Mouse (Mus musculus) T-helper 17 cell (primary cell): ENCODE data around the gene Trim3.

Source experiments
- in situ Hi-C, 2 experiments: fragments of 300-600 bp; cut with MboI, MseI; formaldehyde crosslinking; loops; 1 replicate in 1 of 2; 2 replicates in 1 of 2; pipeline ENCODE4 v1.15.1; 2025; ENCODE audit warnings: high pct_unique_total_duplicates in 2 of 2

The Trim3 gene

GRCm38 (mm10) chr7:105562317-105562716 lies 71.1 kb downstream of the Trim3 start:
- in situ Hi-C loops = no loop called here

- in situ Hi-C loops = loop anchor here in 1 of 2 experiments (10.0 kb wide), 1 partner anchor 76 kb away; the partner anchor contains the start of gene Trim3
These were observed 74.4 kb downstream of the Trim3 start for GRCm38 (mm10) chr7:105559016-105559415.

GRCm38 (mm10) chr7:105557671-105558070 lies 75.7 kb downstream of the Trim3 start:
- in situ Hi-C loops = loop anchor here in 1 of 2 experiments (10.0 kb wide), 1 partner anchor 77 kb away; the partner anchor contains the start of gene Trim3

- in situ Hi-C loops = loop anchor here in 1 of 2 experiments (10.0 kb wide), 1 partner anchor 78 kb away; the partner anchor contains the start of gene Trim3
These were observed 77.0 kb downstream of the Trim3 start for GRCm38 (mm10) chr7:105556406-105556805.

GRCm38 (mm10) chr7:105555571-105555970 lies 77.8 kb downstream of the Trim3 start:
- in situ Hi-C loops = loop anchor here in 1 of 2 experiments (10.0 kb wide), 1 partner anchor 79 kb away; the partner anchor contains the start of gene Trim3
